Mouse (Mus musculus) B cell, adult 2 months (primary cell): ENCODE measurements around the gene Uncx.
A peak's percentile ranks its signal among the peaks of the same experiment; 100 is the strongest.

Source experiments
- DNase-seq, 2 experiments: peaks; one replicate each; pipeline ENCODE4 v3.0.0; 2022

The Uncx gene

DNA sequence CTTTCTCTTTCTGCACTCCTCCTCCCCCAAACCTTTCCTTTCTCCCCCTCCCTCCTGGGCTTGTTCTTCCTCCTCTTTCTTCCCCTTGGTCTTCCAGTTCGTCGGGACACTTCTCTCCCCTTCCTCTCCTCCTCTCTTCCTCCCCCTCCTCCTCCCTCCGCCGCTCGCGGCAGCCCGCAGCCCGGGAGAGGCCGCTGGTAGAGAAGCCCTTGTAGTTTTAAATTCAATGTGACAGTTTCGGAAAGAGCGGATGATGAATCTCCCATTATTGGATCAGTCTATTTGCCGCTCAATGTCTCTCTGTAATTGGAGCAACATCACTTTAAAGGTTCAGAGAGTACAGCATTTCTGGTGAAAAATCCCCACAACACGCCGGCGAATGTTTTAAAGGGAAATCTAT is at the start of gene Uncx:
Uncx (plus strand) TSS at position 281 of the 400 bp plus-strand sequence.
- no peak for DNase-seq

DNA sequence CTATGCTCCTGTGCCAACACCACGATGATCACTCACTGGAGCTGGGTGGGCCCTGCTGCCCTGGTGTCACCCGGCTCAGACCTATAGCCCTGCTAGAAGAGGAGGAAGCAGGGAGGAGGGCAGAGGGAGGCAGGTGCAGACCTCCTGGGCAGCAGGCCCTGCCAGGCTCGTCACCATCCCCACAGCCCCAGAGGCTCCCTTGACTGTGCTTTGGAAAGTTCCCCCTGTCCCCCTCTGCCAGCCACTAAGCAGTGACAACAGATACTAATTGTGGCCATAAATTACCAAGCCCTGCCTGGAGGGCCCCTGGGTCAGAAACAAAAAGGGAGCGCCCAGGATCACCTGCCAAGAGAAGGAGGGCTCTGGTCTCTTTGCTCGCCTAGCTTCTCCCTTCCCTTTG is 49.6 kb upstream of the Uncx start:
- no peak for DNase-seq

DNA sequence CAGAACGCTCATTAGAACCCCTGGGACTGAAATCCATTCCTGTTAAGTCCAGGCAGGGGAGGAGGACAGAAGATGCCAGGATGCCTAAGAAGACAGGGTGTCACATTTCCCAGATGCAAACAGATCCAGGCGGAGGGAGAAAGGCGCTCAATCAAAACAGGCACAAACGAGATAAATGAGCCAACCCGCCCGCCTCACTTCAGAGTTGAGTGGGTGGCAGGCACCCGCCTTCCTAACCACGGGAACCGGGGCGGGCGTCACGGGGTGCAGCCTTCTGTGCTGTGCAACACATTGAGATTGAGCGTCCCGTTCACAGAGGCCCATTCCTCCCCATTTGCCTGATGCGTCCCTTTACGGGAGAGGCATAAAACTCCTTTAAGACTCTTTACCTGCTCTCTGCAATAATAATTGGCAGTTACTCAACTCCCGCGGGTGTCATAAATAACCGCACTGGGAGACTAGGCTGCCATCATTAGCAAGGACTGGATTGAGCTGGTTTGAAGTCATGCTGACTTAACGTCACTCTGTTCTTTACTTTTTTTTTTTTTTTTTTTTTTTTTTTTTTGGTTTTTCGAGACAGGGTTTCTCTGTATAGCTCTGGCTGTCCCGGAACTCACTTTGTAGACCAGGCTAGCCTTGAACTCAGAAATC is 48.1 kb upstream of the Uncx start:
- DNase-seq: peak; percentile 12 to 19

DNA sequence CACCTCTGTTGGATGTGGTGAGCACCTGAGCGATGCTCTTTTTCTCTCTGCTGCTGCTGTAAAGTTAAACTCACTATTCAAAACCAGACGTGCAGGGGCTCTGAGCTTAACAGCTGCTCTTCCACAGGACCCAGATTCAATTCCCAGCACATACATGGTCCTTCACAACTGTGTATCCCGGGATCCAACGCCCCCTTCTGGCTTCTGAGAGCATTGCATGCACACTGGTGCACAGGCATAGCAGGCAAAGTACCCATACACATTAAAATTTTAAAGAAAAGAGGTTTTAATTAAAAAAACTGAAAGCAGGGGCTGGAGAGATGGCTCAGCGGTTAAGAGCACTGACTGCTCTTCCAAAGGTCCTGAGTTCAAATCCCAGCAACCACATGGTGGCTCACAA is 46.4 kb upstream of the Uncx start:
- DNase-seq: no peak

DNA sequence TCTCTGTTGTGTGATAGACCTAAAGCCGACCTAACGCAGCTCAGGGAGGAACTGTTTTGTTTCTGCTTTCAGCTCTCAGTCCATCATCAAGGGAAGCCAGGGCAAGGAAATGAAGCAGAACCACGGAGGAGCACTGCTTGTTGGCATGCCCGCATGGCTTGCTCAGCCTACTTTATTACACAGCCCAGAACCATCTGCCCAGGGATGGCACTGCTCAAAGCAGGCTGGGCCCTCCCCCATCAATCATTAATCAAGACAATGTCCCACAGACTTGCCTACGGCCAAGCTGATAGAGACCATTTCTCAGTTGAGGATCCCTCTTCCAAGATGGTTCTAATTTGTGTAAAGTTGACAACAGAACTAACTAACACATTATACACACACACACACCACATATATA is 44.5 kb upstream of the Uncx start:
- DNase-seq: no peak

DNA sequence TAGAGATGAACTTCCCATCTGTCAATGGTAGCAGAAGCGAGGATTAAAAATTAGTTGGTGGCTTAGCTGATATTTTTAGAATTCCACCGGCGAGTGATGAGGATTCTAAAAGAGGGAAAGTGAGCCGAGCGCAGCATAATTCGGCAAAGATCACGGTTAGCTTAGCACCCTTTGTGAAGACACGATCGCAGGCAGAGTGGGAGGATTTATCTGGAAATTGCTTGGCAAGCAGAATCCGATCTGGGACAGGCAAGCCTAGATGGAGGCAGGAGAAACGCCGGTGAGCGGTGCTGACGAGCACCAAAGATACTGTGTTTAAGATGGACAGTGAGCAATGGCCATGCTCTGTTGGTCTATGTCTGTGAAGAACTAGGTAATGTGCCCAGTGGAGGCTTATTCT is 41.0 kb upstream of the Uncx start:
- no peak for DNase-seq

DNA sequence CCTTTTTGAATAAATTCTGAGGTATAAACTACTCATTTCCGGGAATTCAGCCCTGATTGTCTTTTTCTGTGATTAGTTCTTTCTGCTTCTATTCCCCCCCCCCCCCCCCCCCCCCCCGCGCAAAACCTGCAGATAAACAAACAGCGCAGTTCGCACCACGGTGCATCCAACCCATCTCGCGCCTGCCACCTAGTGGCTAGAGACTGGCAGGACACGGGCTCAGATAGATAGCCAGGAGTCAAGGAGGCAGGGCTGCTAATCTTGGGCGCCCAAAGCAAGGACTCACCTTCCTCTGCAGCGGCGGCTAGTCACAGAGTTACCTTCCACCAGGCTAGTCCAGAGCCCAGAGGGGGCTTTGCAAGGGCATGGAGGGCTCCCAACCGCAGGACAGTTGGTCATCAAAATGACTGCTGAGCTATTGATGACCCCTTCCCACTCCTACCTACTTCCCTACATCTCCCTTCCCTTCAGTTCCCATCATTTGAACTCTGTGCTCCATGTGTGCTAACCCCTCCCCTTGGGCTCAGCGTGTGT is 38.2 kb upstream of the Uncx start:
- DNase-seq: peak; percentile 87 to 88

DNA sequence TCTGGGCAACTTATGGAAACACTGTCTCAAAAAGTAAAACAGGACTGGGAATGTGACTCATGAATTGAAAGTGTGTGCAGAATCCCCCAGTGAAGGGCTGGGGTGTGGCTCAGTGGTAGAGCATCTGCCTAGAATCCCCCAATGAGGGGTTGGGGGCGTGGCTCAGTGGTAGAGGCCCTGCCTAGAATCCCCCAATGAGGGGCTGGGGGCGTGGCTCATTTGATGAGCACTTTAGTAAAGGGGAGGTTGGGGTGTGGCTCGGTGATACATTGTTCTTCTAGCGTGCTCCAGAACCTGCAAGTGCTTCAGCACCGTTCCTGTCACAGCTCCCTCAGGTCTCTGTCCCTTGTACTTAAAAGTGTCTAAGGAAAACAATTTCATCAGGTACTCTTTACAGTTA is 37.1 kb upstream of the Uncx start:
- no peak for DNase-seq

DNA sequence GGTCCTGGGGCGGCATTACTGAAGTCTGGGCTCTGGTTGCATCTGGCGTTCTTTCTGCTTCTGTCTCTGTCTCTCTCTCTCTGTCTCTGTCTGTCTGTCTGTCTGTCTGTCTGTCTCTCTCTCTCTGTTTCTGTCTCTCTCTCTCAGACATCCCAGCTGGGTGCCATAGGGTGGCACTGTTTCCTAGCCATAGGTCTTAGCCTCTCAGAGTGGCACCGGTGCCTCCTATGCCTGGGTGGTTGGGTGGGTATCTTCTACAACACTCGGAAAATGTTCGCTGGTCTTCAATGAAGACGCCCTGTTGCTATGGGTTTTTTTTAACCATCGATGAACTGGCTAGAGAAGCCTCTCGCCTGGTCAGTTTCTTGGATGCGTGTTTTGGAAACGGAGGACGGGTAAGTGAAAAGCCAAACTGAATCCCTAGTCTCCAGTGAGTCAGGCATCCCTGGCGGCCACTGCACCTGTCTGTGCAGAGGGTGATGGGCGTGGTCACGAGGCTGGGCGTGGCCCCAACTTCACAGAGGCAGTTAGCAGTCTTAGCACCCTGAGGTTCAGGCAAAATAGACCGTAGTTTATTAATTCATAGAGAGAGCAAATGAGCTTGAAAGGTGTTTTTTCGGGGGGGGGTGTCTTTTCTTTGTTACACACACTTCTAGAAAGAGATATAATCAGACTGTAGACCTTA is 32.5 kb upstream of the Uncx start:
- DNase-seq: peak; percentile 22 to 38

DNA sequence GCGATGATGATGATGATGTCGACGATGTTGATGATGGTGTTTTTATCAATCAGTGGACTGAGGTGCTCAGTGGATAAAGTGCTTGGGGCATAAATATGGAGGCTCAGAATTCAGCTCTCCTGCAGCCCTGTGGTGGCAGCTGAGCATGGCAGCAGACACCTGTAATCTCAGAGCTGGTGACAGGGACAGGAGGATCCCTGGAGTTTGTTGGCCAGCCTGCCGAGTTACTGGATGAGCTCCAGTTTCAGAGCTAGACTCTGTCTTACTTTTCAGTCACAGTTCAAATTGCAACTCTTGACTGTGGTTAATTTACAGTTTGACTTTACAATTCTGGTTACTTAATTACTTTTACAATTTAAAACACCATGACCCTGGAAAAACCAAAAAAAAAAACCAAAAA is 31.1 kb upstream of the Uncx start:
- no peak for DNase-seq

DNA sequence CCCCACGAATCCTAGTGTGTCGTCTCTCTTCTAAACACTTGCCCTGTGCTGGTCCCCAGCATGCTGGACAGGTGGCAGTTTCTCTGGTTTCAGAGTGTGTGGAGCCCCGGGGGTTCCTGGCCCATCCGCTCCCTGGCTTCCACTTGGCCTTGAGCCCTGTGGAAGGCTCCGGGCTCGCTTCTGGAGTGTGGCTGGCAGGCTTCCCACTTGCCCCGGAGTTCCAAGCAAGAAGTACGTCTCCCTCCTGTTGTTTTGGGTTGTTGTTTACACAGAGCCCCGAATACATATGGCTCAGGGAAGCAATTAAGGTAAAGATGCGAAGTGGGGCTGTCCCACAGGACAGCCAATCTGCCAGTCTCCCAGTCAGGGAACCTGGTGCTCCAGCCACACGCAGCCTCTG is 27.0 kb upstream of the Uncx start:
- no peak for DNase-seq

DNA sequence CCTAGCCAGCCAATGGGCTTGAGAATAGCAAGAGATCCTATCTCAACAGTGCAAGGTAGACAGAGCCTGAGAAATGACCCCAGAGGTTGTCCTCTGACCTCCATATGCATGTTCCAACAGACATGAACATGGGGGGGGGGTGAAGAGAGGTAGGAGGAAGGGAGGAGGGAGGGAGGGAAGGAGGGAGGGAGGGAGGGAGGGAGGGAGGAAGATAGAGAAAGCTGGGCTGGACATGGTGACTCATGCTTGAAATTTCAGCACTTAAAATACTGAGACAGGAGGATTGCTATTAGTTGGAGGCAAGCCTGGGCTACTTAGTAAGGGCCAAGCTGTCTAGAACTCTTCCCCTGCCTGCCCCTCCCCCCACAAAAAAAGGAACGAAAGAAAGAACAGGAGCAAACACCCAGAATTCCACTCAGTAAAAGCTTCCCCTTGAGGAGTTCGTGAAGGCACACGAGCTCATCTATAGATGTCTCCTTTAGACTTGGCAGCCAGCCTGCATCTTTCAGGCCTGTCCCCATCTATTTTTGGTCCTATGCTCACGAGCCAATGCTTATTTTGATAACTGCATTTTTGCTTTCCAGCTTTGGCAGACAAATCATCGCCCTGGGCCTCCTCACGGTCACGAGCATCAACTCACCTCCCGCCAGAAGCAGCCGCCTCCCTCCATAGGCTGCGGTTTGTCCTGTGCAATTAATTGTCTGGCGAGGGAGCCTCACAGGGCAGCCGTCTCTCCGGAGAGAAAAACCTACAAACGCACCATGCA is 23.0 kb upstream of the Uncx start:
- DNase-seq: no peak

DNA sequence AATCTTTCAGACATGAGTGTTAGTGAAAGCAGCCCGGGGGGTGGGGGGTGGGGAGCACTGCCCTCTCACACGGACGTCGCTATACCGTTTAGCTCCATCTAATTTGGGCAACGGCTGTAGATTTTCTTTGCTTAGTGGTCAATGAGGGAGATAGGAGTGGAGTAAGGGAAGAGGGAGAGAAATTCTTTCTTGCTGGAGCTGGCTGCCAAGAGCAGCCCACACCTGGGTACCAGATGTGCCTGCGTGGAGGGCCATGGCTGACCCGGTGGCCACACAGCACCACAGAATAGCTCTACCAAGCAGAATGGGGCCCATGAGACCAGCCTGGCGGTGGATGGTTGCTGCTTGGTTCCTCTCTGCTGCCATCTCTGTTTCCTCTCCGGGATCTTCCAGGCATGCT is 21.3 kb upstream of the Uncx start:
- DNase-seq: no peak

DNA sequence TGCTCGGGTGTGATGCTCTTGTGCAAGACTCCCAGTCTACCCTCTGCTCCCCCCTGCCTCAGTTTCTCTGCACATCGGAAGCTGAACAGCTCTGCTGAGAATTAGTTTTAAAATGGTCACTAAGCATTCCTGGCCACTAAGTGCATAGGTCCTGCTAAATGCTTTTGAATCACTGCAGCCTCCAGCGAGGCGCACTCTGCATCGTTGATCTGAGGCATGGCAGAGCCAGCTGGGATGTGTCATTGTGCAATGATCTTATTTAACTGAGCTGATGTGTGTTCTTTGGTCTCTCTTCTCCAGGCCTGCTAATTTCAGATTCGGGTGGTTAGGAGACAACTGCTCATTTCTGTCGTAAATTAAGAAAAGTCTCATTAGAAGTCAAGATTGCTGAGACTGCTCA is 14.4 kb upstream of the Uncx start:
- no peak for DNase-seq

DNA sequence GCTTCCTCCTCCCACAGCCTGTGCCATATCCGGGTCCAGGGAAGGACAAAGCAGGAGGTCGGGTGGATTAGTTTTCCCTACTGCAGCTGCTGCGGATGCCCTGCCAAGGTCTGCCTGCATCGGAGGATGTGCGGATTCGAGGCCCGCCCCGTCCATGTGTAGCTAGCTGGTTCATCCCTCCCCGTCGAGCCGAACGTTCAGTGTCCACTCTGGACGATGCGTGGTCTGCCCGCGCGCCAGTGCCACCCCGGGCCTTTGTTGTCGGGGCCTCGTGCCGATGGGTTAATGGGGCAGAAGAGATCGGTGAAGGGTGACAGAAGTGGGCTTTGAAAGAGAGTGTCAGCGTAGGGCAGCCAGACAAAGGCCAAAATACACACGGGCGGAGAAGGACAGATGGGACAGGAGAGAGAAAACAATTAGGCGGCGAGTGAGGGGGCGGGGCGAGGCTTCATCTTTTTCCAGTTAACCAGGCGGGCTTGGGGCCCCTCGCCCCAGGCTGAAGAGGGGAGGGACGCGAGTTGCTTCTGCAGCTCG is 7.8 kb upstream of the Uncx start:
- DNase-seq: no peak

DNA sequence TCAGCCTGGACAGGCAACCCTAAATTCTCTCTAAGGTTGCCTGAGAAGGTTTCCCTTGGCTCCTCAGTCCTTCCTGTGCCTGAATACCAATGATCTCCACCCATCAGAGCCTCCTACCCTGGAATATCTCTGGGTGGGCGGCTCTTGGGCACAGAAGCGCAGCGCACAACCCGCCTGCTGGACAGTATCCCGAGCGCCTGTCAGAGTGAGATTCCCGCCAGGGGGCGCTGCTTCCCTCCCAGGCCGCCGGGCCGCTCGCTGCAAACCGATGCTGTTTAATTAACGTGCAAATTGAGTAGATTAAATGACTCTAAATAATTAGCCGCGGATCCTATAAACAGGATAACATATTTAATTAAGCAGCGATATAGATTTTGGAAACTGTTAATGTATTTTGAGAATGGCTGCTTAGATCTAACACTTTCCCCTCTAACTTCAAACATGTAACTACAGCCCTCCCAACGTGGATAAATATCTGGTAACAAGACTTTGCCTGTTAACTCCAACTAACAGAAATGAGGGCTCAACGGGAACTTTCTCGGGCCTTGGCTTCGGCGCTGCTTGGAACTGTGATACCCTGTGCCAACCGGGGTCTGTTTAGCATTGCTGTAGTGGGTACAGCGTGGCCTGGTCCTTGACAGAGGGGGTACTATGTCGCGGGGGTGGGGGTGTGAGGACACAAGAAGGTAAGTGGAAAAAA is 6.9 kb upstream of the Uncx start:
- peak; percentile 81 for DNase-seq

DNA sequence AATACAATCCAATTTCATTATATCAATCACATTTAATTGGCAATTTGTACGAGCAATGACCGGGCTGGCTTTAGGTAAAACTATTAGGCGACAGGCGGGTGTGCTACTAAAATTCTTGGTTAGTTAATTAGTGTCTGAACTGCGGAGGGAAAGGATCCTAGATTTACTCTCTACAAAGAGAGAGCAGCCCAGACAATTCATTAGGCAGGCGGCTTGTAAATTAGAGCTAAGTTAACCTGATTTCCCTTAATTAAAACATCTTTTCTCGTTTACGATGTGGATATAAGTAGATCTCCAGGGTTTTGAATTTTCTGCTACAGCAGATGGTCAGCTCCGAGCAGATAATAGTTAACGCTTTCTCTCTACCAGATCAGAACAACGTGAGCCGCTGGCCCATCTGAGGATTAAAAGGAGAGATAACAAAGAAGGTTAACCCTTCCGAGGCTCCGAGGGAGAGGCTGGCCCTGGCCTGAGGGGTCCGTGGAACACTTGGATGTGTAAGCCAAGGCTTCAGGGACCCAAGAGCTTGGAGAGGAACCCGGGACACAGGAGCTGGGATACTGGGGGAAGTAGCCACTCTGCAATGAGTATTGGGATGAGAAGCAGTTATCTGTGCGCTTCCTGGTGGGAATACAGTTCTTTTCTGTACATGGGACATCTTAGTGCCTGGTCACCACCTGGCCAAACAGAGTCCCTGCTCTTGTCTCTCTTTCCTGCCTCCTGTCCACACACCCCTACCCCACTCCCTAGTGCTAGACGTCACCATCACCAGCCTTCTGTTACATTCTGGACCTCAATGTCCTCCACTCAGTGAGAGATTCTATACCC is 6.2 kb upstream of the Uncx start:
- no peak for DNase-seq

DNA sequence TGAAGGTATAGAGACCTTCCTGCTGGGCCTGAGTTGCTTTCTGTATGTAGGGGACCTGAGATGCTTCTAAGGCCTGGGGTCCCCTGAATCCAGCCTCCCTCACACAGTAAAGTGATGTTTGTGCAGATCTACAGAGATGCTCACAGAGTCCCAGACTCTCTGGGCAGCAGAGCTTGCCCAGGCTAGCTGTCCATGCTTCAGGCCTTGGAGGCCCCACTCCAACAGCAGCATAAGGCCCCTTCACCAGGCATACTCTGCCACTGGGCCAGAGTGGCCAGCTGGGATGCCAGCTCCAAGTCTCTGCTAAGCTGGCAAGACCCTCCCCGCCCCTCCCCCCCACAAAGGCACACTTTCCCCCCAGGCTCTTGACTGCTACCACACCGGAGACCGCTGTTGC is 5.6 kb upstream of the Uncx start:
- DNase-seq: no peak

DNA sequence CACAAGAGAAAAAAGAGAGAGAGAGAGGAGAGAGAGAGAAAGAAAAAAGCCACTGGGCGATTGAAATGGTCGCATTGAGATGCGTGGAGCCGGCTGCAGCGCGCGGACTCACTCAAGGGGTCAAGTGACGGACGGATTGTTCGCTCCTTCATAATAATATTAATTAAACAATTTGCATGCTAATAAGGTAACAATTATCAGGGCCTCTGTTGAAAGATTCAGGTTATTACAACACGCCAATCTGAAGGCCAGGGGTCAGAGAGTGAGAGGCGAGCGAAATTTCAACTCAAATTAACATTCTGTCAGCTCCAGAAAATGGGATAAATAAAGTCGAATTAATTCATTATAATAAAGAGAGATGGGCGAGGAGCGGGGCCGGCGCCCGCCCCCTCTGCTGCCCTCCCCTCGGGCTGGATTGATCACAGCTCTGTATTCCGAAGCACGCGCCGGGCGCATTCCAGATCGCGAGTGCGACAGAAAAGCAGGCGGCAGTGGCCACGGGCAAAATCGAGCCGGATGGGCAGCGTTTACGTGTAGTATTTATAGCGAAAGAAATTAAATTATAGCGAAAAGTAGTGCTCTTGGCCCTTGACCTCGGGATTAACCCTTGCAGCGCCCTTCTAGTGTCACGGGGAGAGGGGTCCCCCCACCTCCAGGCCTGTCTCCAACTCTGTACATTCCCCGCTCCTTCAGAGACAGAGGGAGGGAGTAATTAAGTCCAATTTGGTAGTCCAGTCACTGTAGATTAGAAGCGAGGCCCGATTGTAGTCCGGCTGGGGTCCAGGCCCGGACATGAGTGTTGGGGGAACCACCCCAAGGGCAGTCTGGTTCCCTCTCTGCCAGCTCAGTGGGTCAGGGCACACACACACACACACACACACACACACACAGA is 1.9 kb upstream of the Uncx start:
- no peak for DNase-seq

DNA sequence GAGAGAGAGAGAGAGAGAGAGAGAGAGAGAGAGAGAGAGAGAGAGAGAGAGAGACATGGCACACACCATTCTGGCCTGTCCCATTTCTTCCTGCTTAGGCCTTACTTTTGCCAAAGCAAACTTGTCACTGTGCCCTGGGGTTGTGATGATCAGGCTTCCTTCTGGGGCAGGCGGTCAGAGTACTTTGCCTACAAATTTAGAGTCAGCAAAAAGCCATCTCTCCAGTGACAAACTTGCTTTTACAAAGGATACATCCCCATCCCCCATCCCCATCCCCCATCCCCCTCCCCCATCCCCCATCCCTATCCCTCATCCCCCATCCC is 1.3 kb upstream of the Uncx start:
- no peak for DNase-seq

DNA sequence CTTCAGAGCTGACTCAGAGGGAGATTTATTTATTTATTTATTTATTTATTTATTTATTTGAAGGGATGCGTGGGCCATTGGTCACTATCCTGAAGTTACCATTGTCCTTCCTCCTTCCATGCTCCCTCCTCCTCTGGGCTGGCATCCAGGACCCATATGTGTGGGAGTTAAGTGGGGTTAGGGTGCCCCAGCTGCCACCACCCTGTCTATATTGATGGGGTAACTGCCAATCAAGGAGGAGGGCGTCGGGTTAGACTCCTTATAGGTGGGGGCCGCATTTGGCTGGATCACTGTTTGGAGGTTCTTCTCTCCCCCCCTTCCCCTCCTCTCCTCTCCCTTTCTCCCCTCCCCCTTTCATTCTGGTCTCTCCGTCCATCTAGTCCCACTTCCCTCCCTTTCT is 738 bp upstream of the Uncx start:
- no peak for DNase-seq
